Mouse (Mus musculus): Measurements from ENCODE around the gene Rab26. TPM values are rescaled to one million over a fixed set of nuclear protein-coding genes. Genes with fewer than 3 reads are reported as not detected.

The Rab26 gene
- polyA plus RNA-seq, 1 experiment: 1.1 TPM

DNA sequence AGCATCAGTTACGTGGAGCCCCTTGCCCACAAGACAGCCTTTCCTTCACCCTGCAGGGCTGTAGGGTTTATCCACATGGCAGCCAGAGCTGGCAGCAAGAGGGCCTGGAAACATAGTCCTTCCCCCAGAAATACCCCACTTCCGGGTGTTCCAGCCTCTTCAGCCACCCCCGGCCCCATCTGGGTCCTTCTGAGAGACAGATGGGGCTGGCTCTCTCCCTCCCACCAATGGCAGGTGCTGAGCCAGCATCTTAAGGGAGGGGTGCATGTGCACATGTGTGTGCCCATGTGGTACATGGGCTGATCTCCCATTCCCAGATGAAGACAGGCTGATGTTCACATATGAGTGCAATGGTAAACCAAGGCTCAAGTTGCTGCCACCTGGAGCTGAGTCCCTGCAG is 38.6 kb downstream of the Rab26 start:
- Histone ChIP-seq H3K4me1 (ENCODE audit: control insufficient read depth, insufficient read depth, low read length) (no peaks in the 10 kb centered on the region), H3K27ac (ENCODE audit: control insufficient read depth, insufficient read depth, low read depth, low read length) (no peak overlapping the region), H3K27me3 (ENCODE audit: control insufficient read depth, insufficient read depth, low read length) (no peaks in the 10 kb centered on the region), H3K36me3 (ENCODE audit: control insufficient read depth, insufficient read depth, low read length) (no peaks in the 10 kb centered on the region), H3K4me3 (ENCODE audit: control insufficient read depth, low read depth, low read length) (no peak overlapping the region)
- TF ChIP-seq CTCF (IDR thresholded peaks at IDR 0.05; ENCODE audit: control insufficient read depth, insufficient read depth, insufficient replicate concordance, low read depth, low read length): no peak
- no peak for TF ChIP-seq POLR2A (IDR thresholded peaks at IDR 0.05; ENCODE audit: control insufficient read depth, low read depth, low read length)

DNA sequence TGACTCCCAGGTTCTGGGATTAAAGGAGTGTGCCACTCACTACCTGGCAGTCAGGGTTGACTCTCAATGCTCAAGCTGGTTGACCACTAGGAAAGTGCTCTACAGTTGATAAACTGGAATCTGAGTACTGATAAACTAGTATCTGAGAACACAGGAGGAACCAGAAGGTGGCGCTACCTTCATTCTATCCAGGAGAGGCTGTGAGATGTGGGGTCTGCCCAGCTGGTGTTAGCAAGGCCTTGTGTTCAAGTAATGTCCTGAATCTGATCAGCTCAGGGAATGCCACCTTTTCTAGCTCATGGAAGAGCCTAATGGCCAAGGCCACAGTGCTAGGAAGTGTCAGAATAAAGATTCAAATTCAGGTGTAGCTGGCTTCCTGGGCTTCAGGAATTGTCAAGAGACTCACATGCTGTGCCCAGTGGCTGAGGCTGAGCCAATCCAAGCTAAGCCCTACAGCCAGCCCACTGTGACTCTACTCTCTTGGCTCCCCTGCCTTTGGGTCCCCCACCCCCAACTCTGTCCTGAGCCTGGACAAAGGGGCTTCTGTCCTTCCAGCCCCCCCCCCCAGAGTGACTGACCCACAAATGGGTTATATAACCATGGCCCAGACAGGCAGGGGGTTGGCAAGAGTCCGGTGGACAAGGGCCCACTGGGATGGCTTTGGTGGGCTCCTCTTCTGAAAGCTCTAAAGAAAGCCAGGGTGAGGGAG is 39.2 kb downstream of the Rab26 start:
- H3K4me1 ChIP-seq (ENCODE audit: control insufficient read depth, insufficient read depth, low read length): no peaks in the 10 kb centered on the region
- TF ChIP-seq CTCF (IDR thresholded peaks at IDR 0.05; ENCODE audit: control insufficient read depth, insufficient read depth, insufficient replicate concordance, low read depth, low read length): no peak; the same call in 1 of the 2 replicates
- TF ChIP-seq POLR2A (IDR thresholded peaks at IDR 0.05; ENCODE audit: control insufficient read depth, low read depth, low read length): no peak
- H3K27me3 ChIP-seq (ENCODE audit: control insufficient read depth, insufficient read depth, low read length): no peaks in the 10 kb centered on the region
- no peak overlapping the region for H3K27ac ChIP-seq (ENCODE audit: control insufficient read depth, insufficient read depth, low read depth, low read length)
- H3K36me3 ChIP-seq (ENCODE audit: control insufficient read depth, insufficient read depth, low read length): no peaks in the 10 kb centered on the region
- H3K4me3 ChIP-seq (ENCODE audit: control insufficient read depth, low read depth, low read length): no peak overlapping the region

DNA sequence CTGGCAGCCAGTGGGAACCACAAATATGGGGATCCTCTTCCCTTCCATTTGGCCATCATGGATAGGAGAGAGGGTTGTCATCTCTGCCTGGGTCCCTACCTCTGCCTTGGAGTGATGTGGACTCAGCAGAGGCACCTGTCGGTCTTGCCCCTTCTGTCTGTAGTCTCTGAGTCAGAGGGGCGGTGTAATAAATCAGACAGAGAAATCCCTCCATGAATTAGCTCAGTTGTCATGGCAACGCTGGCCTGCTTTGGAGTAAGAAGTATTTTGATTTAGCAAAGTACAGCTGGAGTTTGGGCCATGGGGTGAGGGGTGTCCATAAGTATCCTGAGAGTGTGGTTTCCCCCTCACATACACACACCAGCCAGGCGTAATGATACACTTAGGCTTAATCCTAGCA is 43.6 kb downstream of the Rab26 start:
- Histone ChIP-seq H3K36me3 (ENCODE audit: control insufficient read depth, insufficient read depth, low read length) (no peaks in the 10 kb centered on the region), H3K27ac (ENCODE audit: control insufficient read depth, insufficient read depth, low read depth, low read length) (no peak overlapping the region), H3K4me3 (ENCODE audit: control insufficient read depth, low read depth, low read length) (no peak overlapping the region), H3K4me1 (ENCODE audit: control insufficient read depth, insufficient read depth, low read length) (peaks cover 8% of the 10 kb centered on the region), H3K27me3 (ENCODE audit: control insufficient read depth, insufficient read depth, low read length) (no peaks in the 10 kb centered on the region)
- TF ChIP-seq POLR2A (IDR thresholded peaks at IDR 0.05; ENCODE audit: control insufficient read depth, low read depth, low read length) (no peak), CTCF (IDR thresholded peaks at IDR 0.05; ENCODE audit: control insufficient read depth, insufficient read depth, insufficient replicate concordance, low read depth, low read length) (no peak)

DNA sequence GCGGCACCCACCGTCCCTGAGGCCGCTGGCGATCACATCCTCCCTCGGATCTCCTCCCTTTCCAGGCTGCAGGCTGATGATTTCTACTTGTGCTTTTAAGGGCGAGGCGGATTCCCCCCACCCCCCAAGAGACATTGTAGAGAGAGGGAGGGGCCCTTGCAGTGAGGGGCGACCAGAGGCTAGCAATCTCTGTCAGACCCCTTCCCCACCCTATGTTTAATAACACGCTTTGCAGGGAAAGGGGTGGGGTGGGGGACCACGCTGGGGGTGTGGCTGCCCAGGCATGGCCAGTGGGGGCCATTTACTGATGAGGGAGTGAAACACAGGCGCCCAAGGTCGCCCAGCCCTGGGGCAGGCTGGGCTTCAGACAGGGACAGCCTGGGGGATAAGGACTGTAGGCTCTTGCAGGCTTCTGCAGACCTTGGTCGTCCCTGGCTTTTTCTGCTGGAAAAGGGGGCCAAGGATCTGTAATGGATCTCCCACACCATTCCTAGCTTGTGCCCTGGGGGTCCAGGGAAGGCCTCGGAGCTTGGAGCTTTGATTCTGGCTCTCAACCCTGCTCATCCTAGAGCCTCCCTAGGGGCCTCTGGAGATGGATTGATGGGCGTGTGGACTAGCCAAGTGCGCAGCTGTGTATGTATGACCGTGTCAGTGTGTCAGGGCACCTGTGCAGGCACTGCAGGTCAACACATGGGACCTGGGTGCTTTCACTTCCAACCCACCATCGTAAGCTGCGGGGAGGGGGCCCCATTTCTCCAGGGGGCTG is 44.6 kb downstream of the Rab26 start:
- H3K27me3 ChIP-seq (ENCODE audit: control insufficient read depth, insufficient read depth, low read length): no peaks in the 10 kb centered on the region
- TF ChIP-seq POLR2A (IDR thresholded peaks at IDR 0.05; ENCODE audit: control insufficient read depth, low read depth, low read length) (no peak), CTCF (IDR thresholded peaks at IDR 0.05; ENCODE audit: control insufficient read depth, insufficient read depth, insufficient replicate concordance, low read depth, low read length) (no peak)
- no peak overlapping the region for H3K27ac ChIP-seq (ENCODE audit: control insufficient read depth, insufficient read depth, low read depth, low read length)
- H3K4me1 ChIP-seq (ENCODE audit: control insufficient read depth, insufficient read depth, low read length): peaks cover 8% of the 10 kb centered on the region
- no peaks in the 10 kb centered on the region for H3K36me3 ChIP-seq (ENCODE audit: control insufficient read depth, insufficient read depth, low read length)
- H3K4me3 ChIP-seq (ENCODE audit: control insufficient read depth, low read depth, low read length): peak overlapping the region; percentile 88

DNA sequence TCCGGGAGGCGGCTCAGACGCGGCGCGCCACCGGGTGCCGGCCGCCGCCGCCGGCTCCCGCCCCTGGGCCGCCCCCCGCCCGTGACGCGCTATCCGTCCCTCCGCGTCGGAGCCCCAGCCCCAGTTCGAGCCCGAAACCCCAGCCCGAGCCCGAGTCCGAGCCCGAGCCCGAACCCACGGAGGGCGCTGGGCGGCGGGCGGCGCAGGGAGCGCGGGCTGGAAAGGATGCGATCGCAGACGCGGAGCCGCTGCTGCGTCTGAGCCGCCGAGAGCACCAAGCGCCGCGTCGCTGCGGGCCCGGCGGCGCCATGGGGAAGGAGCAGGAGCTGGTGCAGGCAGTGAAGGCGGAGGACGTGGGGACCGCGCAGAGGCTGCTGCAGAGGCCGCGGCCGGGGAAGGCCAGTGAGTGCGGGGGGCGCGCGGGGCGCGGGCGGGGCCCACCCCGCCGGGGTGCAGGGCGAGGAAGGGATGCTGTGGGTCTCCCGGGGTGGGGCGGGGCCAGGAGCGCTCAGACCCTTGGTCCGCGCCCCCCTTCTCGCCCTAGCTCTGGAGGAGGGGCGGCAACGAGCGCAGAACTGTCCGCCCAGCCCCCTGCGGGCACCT is 45.2 kb downstream of the Rab26 start:
- H3K4me3 ChIP-seq (ENCODE audit: control insufficient read depth, low read depth, low read length): peak overlapping the region; percentile 88
- peak overlapping the region; percentile 37; the same call in 1 of the 2 replicates for H3K27ac ChIP-seq (ENCODE audit: control insufficient read depth, insufficient read depth, low read depth, low read length)
- H3K27me3 ChIP-seq (ENCODE audit: control insufficient read depth, insufficient read depth, low read length): no peaks in the 10 kb centered on the region
- TF ChIP-seq CTCF (IDR thresholded peaks at IDR 0.05; ENCODE audit: control insufficient read depth, insufficient read depth, insufficient replicate concordance, low read depth, low read length) (no peak), POLR2A (IDR thresholded peaks at IDR 0.05; ENCODE audit: control insufficient read depth, low read depth, low read length) (no peak)
- H3K4me1 ChIP-seq (ENCODE audit: control insufficient read depth, insufficient read depth, low read length): peaks cover 8% of the 10 kb centered on the region
- H3K36me3 ChIP-seq (ENCODE audit: control insufficient read depth, insufficient read depth, low read length): no peaks in the 10 kb centered on the region

DNA sequence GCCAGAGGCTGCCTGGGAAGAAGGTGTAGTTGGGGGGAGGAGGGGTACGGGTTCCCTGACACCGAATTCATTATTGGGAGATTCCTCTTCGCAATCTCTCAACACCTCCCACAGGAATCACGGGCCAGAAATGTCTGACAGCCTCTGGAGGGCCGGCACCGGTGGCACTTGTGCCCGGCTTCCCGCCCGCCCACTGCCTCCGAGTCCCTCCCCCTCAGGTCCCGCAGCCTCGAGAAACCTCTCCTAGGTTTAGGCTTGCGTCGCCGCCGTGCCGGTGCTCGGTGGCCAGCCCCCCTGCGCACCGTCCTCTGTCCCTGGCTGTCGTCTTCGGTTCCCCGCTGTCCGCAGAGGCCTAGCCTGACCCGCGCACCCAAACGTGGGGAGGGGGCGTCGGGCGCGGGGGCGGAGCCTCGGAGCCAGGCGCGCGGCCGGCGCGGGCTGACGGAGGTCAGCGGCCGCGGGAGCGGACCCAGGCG is 45.8 kb downstream of the Rab26 start, which contains the start of gene Caskin1:
Gene Caskin1, plus strand, starts transcription at position 416 of the 476 bp plus-strand sequence.
- H3K36me3 ChIP-seq (ENCODE audit: control insufficient read depth, insufficient read depth, low read length): no peaks in the 10 kb centered on the region
- no peaks in the 10 kb centered on the region for H3K27me3 ChIP-seq (ENCODE audit: control insufficient read depth, insufficient read depth, low read length)
- H3K4me1 ChIP-seq (ENCODE audit: control insufficient read depth, insufficient read depth, low read length): peaks cover 8% of the 10 kb centered on the region
- peak within 1 kb of the TSS; percentile 88 for H3K4me3 ChIP-seq (ENCODE audit: control insufficient read depth, low read depth, low read length)
- H3K27ac ChIP-seq (ENCODE audit: control insufficient read depth, insufficient read depth, low read depth, low read length): peak within 1 kb of the TSS; percentile 37; the same call in 1 of the 2 replicates
- no peak; the same call in 1 of the 2 replicates for TF ChIP-seq POLR2A (IDR thresholded peaks at IDR 0.05; ENCODE audit: control insufficient read depth, low read depth, low read length)

All from testis, adult 2 months (tissue).